Mouse (Mus musculus) heart, postnatal 0 days (tissue): Measurements from ENCODE around the gene Baz2b. TPM values are rescaled to one million over a fixed set of nuclear protein-coding genes. Genes with fewer than 3 reads are reported as not detected.

Experiments used
- ATAC-seq: fragments of 200-750 bp; cut with Nextera tagmentation; 2 replicates; pipeline ENCODE4 v1.8.0; 2017; ENCODE audit warnings: low read depth, moderate number of reproducible peaks, moderate library complexity; ENCODE audit not compliant: insufficient read depth
- DNase-seq: peaks from one replicate; pipeline ENCODE4 v3.0.0-alpha.2; 2016; ENCODE audit warnings: low spot score
- H3K27ac ChIP-seq: fragments of 300-500 bp; sonication (generic); 2 replicates; pipeline ENCODE4 v1.5.1; 2014; ENCODE audit warnings: low read depth, mild to moderate bottlenecking
- H3K27me3 ChIP-seq: fragments of 300-500 bp; sonication (generic); 2 replicates; pipeline ENCODE4 v1.6.1; 2014; ENCODE audit warnings: low read length, mixed read lengths; ENCODE audit not compliant: control insufficient read depth, insufficient read depth
- H3K36me3 ChIP-seq: fragments of 300-500 bp; sonication (generic); replicated peaks from 2 replicates; pipeline ENCODE4 v1.6.1; 2014; ENCODE audit warnings: low read length, mixed read lengths; ENCODE audit not compliant: control insufficient read depth, insufficient read depth
- H3K4me1 ChIP-seq: fragments of 300-500 bp; sonication (generic); 2 replicates; pipeline ENCODE4 v1.6.1; 2014; ENCODE audit warnings: antibody characterized with exemption; ENCODE audit not compliant: control insufficient read depth, insufficient read depth
- H3K4me2 ChIP-seq: fragments of 300-500 bp; sonication (generic); 2 replicates; pipeline ENCODE4 v1.6.1; 2014; ENCODE audit warnings: low read depth, mild to moderate bottlenecking, low read length, moderate library complexity
- H3K4me3 ChIP-seq: fragments of 300-500 bp; sonication (generic); 2 replicates; pipeline ENCODE4 v1.5.1; 2014; ENCODE audit warnings: low read depth, low read length
- H3K9ac ChIP-seq: fragments of 300-500 bp; sonication (generic); replicated peaks from 2 replicates; pipeline ENCODE4 v1.6.1; 2014; ENCODE audit warnings: low read depth, low read length, mixed read lengths
- H3K9me3 ChIP-seq: fragments of 300-500 bp; sonication (generic); replicated peaks from 2 replicates; pipeline ENCODE4 v1.6.1; 2016; ENCODE audit warnings: low read length; ENCODE audit not compliant: control insufficient read depth
- CTCF ChIP-seq: IDR thresholded peaks from 2 replicates; pipeline ENCODE4 v1.5.1; 2016; ENCODE audit warnings: antibody characterized with exemption, control low read depth, low read depth
- EP300 ChIP-seq: IDR thresholded peaks from 2 replicates; pipeline ENCODE4 v1.6.1; 2016; ENCODE audit warnings: antibody characterized with exemption, low read depth
- WGBS: fragments of 180-500 bp; shearing (Covaris S2); extraction: QIAGEN DNeasy Blood & Tissue Kit; methylation state at CpG from one replicate; pipeline ENCODE4 v1.1.7; 2014; 5-methylcytosine and 5-hydroxymethylcytosine counted together
- polyA plus RNA-seq: library from polyadenylated mRNA; unstranded; fragments of >200 nt; fragmentation: Nextera tagmentation; extraction: Ambion mirVana; gene quantifications from 2 replicates; pipeline ENCODE4 v1.2.1, GENCODE M21; 2015
- total RNA-seq: library from RNA; depleted of rRNA; stranded (reverse); fragments of >200 nt; gene quantifications from 2 replicates; pipeline ENCODE4 v1.2.3, GENCODE M21; 2014; ENCODE audit warnings: low replicate concordance

The Baz2b gene
- total and polyA plus RNA-seq, 2 experiments from 2014 or later = 40.3 to 46.2 TPM

- Histone ChIP-seq H3K36me3 (0 out of 2 replicates have a peak, but pooled peaks cover 6% of the 10 kb centered on the region), H3K9me3 (no peaks in the 10 kb centered on the region), H3K4me1 (peaks cover 9% of the 10 kb centered on the region), H3K4me2 (no peak overlapping the region), H3K27ac (peak overlapping the region; percentile 46), H3K9ac (no peak overlapping the region), H3K27me3 (no peaks in the 10 kb centered on the region), H3K4me3 (no peak overlapping the region)
- no peak for TF ChIP-seq CTCF
- no peak for TF ChIP-seq EP300
- DNase-seq (no peak), ATAC-seq (no peak)
- 19% methylated on average over 1 of the region's 1 CpGs for WGBS
Observed at GRCm38 (mm10) chr2:60045995-60046394, 163.6 kb downstream of the Baz2b start.

GRCm38 (mm10) chr2:60044988-60045387 lies 164.7 kb downstream of the Baz2b start:
- ATAC-seq = no peak
- H3K9ac ChIP-seq = no peak overlapping the region
- 0 out of 2 replicates have a peak, but pooled peaks cover 6% of the 10 kb centered on the region for H3K36me3 ChIP-seq
- DNase-seq = no peak
- TF ChIP-seq CTCF (no peak), EP300 (no peak)
- H3K4me3 ChIP-seq = no peak overlapping the region
- 0 out of 2 replicates have a peak, but pooled peaks cover 4% of the 10 kb centered on the region for H3K4me1 ChIP-seq
- no peak overlapping the region for H3K4me2 ChIP-seq
- H3K27ac ChIP-seq = no peak overlapping the region
- no peaks in the 10 kb centered on the region for H3K9me3 ChIP-seq
- no peaks in the 10 kb centered on the region for H3K27me3 ChIP-seq

GRCm38 (mm10) chr2:60044540-60044939 lies 165.1 kb downstream of the Baz2b start:
- 0 out of 2 replicates have a peak, but pooled peaks cover 4% of the 10 kb centered on the region for H3K4me1 ChIP-seq
- H3K27me3 ChIP-seq = no peaks in the 10 kb centered on the region
- WGBS = 78% methylated on average over 2 of the region's 2 CpGs

GRCm38 (mm10) chr2:60042699-60043098 lies 166.9 kb downstream of the Baz2b start:
- H3K27ac ChIP-seq = no peak overlapping the region

More at GRCm38 (mm10) chr2:60044540-60044939, 165.1 kb downstream of the Baz2b start:
- Histone ChIP-seq H3K4me2 (no peak overlapping the region), H3K27ac (no peak overlapping the region), H3K4me3 (no peak overlapping the region), H3K36me3 (0 out of 2 replicates have a peak, but pooled peaks cover 6% of the 10 kb centered on the region), H3K9ac (no peak overlapping the region), H3K9me3 (no peaks in the 10 kb centered on the region)
- DNase-seq (no peak), ATAC-seq (no peak)
- no peak for TF ChIP-seq CTCF
- TF ChIP-seq EP300 = no peak

GRCm38 (mm10) chr2:60041485-60042274 lies 168.0 kb downstream of the Baz2b start:
- no peak for DNase-seq
- Histone ChIP-seq H3K9ac (no peak overlapping the region), H3K4me3 (no peak overlapping the region), H3K9me3 (no peaks in the 10 kb centered on the region), H3K27me3 (no peaks in the 10 kb centered on the region), H3K4me1 (0 out of 2 replicates have a peak, but pooled peaks cover 3% of the 10 kb centered on the region), H3K4me2 (no peak overlapping the region), H3K27ac (no peak overlapping the region), H3K36me3 (0 out of 2 replicates have a peak, but pooled peaks cover 6% of the 10 kb centered on the region)
- no peak for ATAC-seq
- WGBS = 74% methylated on average over 4 of the region's 4 CpGs
- TF ChIP-seq EP300 (no peak), CTCF (no peak)

More at GRCm38 (mm10) chr2:60042699-60043098, 166.9 kb downstream of the Baz2b start:
- no peak overlapping the region for H3K4me2 ChIP-seq
- TF ChIP-seq CTCF = no peak
- H3K4me3 ChIP-seq = no peak overlapping the region
- 0 out of 2 replicates have a peak, but pooled peaks cover 4% of the 10 kb centered on the region for H3K4me1 ChIP-seq
- DNase-seq (no peak), ATAC-seq (no peak)
- H3K27me3 ChIP-seq = no peaks in the 10 kb centered on the region
- no peak overlapping the region for H3K9ac ChIP-seq
- H3K9me3 ChIP-seq = no peaks in the 10 kb centered on the region
- H3K36me3 ChIP-seq = 0 out of 2 replicates have a peak, but pooled peaks cover 6% of the 10 kb centered on the region
- 65% methylated on average over 12 of the region's 12 CpGs for WGBS
